Mouse (Mus musculus) ES-E14 (cell line): ENCODE results near the gene 2300002M23Rik. TPM values are rescaled to one million over a fixed set of nuclear protein-coding genes. Genes with fewer than 3 reads are reported as not detected.

Experiments used
- DNase-seq: peaks from one replicate; pipeline ENCODE4 v3.0.0-alpha.2; 2013; ENCODE audit warnings: low read depth, low spot score
- H3K27ac ChIP-seq: 2 replicates; pipeline ENCODE4 v1.5.1; 2012; ENCODE audit warnings: low read depth, mild to moderate bottlenecking, low read length, moderate library complexity, mixed read lengths; ENCODE audit not compliant: poor library complexity, insufficient read depth, severe bottlenecking
- H3K36me3 ChIP-seq: 2 replicates; pipeline ENCODE4 v1.6.1; 2012; ENCODE audit warnings: mild to moderate bottlenecking, low read length, moderate library complexity, mixed read lengths; ENCODE audit not compliant: control insufficient read depth, poor library complexity, insufficient read depth, severe bottlenecking
- H3K4me1 ChIP-seq, 2 experiments: fragments of 150-350 bp in 1 of 2; sonication (generic) in 1 of 2; 2 replicates each; pipeline ENCODE4 v1.6.1; 2012; ENCODE audit warnings: low read length in 2 of 2, mild to moderate bottlenecking in 1 of 2, mixed read lengths in 1 of 2; ENCODE audit not compliant: control insufficient read depth in 2 of 2, insufficient read depth in 2 of 2, poor library complexity in 1 of 2
- H3K4me3 ChIP-seq, 2 experiments: fragments of 150-350 bp in 1 of 2; sonication (generic) in 1 of 2; 2 replicates each; pipeline ENCODE4 v1.5.1; 2012; ENCODE audit warnings: low read length in 2 of 2, low read depth in 1 of 2, mild to moderate bottlenecking in 1 of 2, mixed read lengths in 1 of 2; ENCODE audit not compliant: insufficient read depth in 1 of 2, poor library complexity in 1 of 2, severe bottlenecking in 1 of 2
- H3K9ac ChIP-seq: 2 replicates; pipeline ENCODE4 v1.6.1; 2012; ENCODE audit warnings: low read depth, mild to moderate bottlenecking, low read length, mixed read lengths; ENCODE audit not compliant: poor library complexity, insufficient read depth, severe bottlenecking
- H3K9me3 ChIP-seq: fragments of 150-350 bp; sonication (generic); 2 replicates; pipeline ENCODE4 v1.6.1; 2012; ENCODE audit warnings: low read depth, mild to moderate bottlenecking, low read length; ENCODE audit not compliant: control insufficient read depth, insufficient read depth
- CHD2 ChIP-seq: IDR thresholded peaks from 2 replicates; pipeline ENCODE4 v1.6.1; 2014; ENCODE audit warnings: mild to moderate bottlenecking, low read depth, low read length, inconsistent platforms
- HCFC1 ChIP-seq: IDR thresholded peaks from 2 replicates; pipeline ENCODE4 v1.6.1; 2012; ENCODE audit warnings: low read length, inconsistent platforms, borderline replicate concordance; ENCODE audit not compliant: insufficient read depth
- MAFK ChIP-seq: IDR thresholded peaks from 2 replicates; pipeline ENCODE4 v1.6.1; 2014; ENCODE audit warnings: mild to moderate bottlenecking, low read depth, low read length, inconsistent platforms; ENCODE audit not compliant: insufficient read depth
- ZC3H11A ChIP-seq: IDR thresholded peaks from 2 replicates; pipeline ENCODE4 v1.6.1; 2012; ENCODE audit warnings: low read depth, mild to moderate bottlenecking, inconsistent platforms, low read length, borderline replicate concordance
- ZNF384 ChIP-seq: IDR thresholded peaks from 2 replicates; pipeline ENCODE4 v1.6.1; 2012; ENCODE audit warnings: low read depth, low read length, inconsistent platforms
- in situ Hi-C, 2 experiments: fragments of 600-800 bp; cut with MboI; formaldehyde crosslinking; loops; one replicate each; pipeline ENCODE4 v1.15.1; 2025; ENCODE audit warnings: low sequenced_read_pairs in 2 of 2, inconsistent platforms in 1 of 2; ENCODE audit not compliant: unreplicated experiment in 2 of 2
- total RNA-seq: library from RNA; depleted of rRNA; stranded (reverse); fragments of 300-350 nt; gene quantifications from 2 replicates; pipeline ENCODE4 v1.2.3, GENCODE M21; 2012; rRNA removed

Gene 2300002M23Rik
- total RNA-seq: 0.22 and 0.42 TPM in 2 replicates

DNA sequence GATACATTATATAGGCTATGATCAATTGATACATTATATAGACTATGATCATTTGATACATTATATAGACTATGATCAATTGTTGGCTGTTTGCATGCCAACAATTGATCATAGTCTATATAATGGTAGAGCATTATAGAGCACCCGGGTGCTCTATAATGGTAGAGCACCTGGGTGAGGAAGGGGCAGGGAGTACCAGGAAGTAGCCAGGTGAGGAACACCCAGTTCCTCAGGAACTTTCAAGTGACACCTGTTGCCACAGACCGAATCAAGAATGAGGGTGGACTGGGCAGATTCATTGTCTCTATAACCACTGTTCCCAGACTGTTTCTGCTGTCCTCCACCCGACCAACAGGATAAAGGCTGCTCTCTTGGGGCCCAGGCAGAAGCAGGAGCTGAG, at the start of gene 2300002M23Rik:
TSS of gene 2300002M23Rik (plus strand) at position 301 of the 400 bp plus-strand sequence.
- no peak for DNase-seq
- TF ChIP-seq HCFC1: no peak
- no peak for TF ChIP-seq ZC3H11A
- no peak for TF ChIP-seq MAFK
- no peak for TF ChIP-seq ZNF384
- no peak for TF ChIP-seq CHD2
- H3K9ac ChIP-seq: no peak within 1 kb of the TSS
- H3K4me3 ChIP-seq: peak within 1 kb of the TSS in 1 of 2 experiments; percentile 9; a peak in 1 of 4 replicates
- no peak within 1 kb of the TSS for H3K27ac ChIP-seq
- H3K36me3 ChIP-seq: no peaks in the 10 kb centered on the region
- peaks cover 0 to 10% of the 10 kb centered on the region in 2 experiments; a peak in 1 of 4 replicates for H3K4me1 ChIP-seq
- in situ Hi-C loops: no loop called here
- H3K9me3 ChIP-seq: no peaks in the 10 kb centered on the region

DNA sequence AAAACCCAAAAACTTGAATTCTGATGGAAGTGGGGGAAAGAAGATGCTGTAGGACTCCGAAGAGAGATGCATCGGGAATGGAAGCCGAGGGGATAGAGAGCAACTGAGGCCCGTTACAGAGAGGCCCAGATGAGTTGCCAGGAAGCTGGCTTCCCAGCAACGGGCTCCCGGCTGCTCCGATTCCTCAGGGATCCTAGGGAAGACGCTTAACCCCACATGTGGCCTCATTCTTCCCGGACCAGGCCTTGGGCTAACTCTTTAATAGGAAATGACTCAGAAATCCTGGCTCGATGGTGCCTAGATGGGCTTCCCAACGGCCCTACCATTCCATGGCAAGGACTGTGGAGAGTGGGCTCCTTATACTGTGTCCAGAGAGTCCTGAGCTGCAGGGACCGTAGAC, 49.7 kb upstream of the 2300002M23Rik start:
- DNase-seq: no peak
- Histone ChIP-seq H3K9ac (peak overlapping the region; percentile 68), H3K36me3 (peaks cover 13% of the 10 kb centered on the region), H3K9me3 (no peaks in the 10 kb centered on the region), H3K4me1 (peaks cover 5 to 10% of the 10 kb centered on the region in 2 experiments; a peak in 2 of 4 replicates), H3K4me3 (peak overlapping the region; percentile 51 to 66), H3K27ac (peak overlapping the region; percentile 57)
- TF ChIP-seq ZC3H11A (no peak), MAFK (no peak), CHD2 (no peak), HCFC1 (no peak), ZNF384 (no peak)
- in situ Hi-C loops: no loop called here

- TF ChIP-seq ZNF384: no peak
- no peak for TF ChIP-seq CHD2
- no peak for TF ChIP-seq MAFK
- Histone ChIP-seq H3K9ac (no peak overlapping the region), H3K4me3 (no peak overlapping the region)
Observed at GRCm38 (mm10) chr17:35524354-35524753, 42.9 kb upstream of the 2300002M23Rik start.

DNA sequence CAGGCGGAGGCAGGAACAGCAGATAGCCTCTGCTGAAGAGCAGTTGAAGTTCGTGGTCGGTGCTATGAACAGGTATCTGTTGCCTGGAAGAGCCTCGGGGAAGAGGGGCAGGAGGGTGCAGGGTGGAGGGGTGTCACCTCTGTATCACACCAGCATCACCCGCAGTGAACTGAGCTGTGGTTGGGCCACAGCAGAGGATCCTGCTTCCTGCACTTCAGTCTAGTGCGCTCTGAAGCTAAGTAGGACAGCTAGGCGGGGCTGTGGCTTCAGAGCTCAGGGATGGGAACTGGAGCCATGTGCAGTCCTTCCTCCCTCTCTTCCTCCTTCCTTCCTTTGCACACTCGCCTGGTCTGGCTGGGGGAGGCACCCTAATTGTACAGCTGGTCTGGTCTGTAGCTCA, 40.6 kb upstream of the 2300002M23Rik start:
- H3K4me1 ChIP-seq: peaks cover 0 to 24% of the 10 kb centered on the region in 2 experiments; a peak in 2 of 4 replicates
- H3K36me3 ChIP-seq: peaks cover 23% of the 10 kb centered on the region
- no peak for DNase-seq
- H3K9ac ChIP-seq: no peak overlapping the region
- H3K27ac ChIP-seq: no peak overlapping the region
- TF ChIP-seq CHD2 (no peak), ZC3H11A (no peak)
- no peaks in the 10 kb centered on the region for H3K9me3 ChIP-seq
- peak overlapping the region; percentile 34 to 44; a peak in 3 of 4 replicates for H3K4me3 ChIP-seq
- in situ Hi-C loops: no loop called here

More at GRCm38 (mm10) chr17:35524354-35524753, 42.9 kb upstream of the 2300002M23Rik start:
- Histone ChIP-seq H3K4me1 (peaks cover 0 to 8% of the 10 kb centered on the region in 2 experiments; a peak in 1 of 4 replicates), H3K9me3 (no peaks in the 10 kb centered on the region), H3K27ac (no peak overlapping the region), H3K36me3 (peaks cover 19% of the 10 kb centered on the region)
- in situ Hi-C loops: no loop called here
- no peak for DNase-seq

DNA sequence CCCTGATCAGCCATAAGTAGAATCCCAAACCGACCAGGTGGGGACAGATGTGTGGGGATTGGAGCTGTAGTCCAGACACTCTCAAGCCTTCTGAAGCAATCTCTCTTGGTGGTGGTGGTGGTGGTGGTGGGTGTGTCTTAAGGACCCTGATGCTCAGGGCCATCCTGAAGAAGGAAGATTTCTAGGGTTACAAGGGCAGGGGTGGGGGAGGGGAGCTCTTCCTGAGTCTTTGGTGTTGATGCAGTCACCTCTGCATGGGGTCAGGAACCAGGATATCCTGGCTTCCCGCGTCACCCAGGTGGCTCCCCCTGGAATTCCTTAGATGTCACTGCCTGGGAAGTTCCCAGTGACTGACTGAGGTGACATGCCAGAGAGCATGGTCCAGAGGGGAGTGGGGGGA, 34.9 kb upstream of the 2300002M23Rik start:
- no peak overlapping the region for H3K9ac ChIP-seq
- in situ Hi-C loops: no loop called here
- H3K36me3 ChIP-seq: peaks cover 12% of the 10 kb centered on the region
- TF ChIP-seq HCFC1: no peak
- no peak for TF ChIP-seq CHD2
- no peak for TF ChIP-seq MAFK
- TF ChIP-seq ZC3H11A: no peak
- TF ChIP-seq ZNF384: no peak
- no peaks in the 10 kb centered on the region for H3K9me3 ChIP-seq
- H3K4me3 ChIP-seq: no peak overlapping the region
- H3K4me1 ChIP-seq: peaks cover 4 to 38% of the 10 kb centered on the region in 2 experiments; a peak in 3 of 4 replicates
- peak overlapping the region; percentile 58; the same call in 1 of the 2 replicates for H3K27ac ChIP-seq
- no peak for DNase-seq
